Mouse (Mus musculus): ENCODE measurements around the gene Parp11. TPM values are rescaled to one million over a fixed set of nuclear protein-coding genes. Genes with fewer than 3 reads are reported as not detected.

Gene Parp11
- polyA plus RNA-seq, 1 experiment = 40.6 TPM

- no peaks in the 10 kb centered on the region for H3K27me3 ChIP-seq (ENCODE audit: control insufficient read depth, insufficient read depth, low read length)
- no peak overlapping the region for H3K27ac ChIP-seq (ENCODE audit: control insufficient read depth, insufficient read depth, low read depth, low read length)
- TF ChIP-seq CTCF (IDR thresholded peaks at IDR 0.05; ENCODE audit: control insufficient read depth, insufficient read depth, insufficient replicate concordance, low read depth, low read length) (no peak), POLR2A (IDR thresholded peaks at IDR 0.05; ENCODE audit: control insufficient read depth, low read depth, low read length) (no peak)
- H3K4me3 ChIP-seq (ENCODE audit: control insufficient read depth, low read depth, low read length) = no peak overlapping the region
- peaks cover 4% of the 10 kb centered on the region for H3K4me1 ChIP-seq (ENCODE audit: control insufficient read depth, insufficient read depth, low read length)
- H3K36me3 ChIP-seq (ENCODE audit: control insufficient read depth, insufficient read depth, low read length) = no peaks in the 10 kb centered on the region
These were observed 7.6 kb upstream of the Parp11 start for GRCm38 (mm10) chr6:127439063-127439462.

GRCm38 (mm10) chr6:127439540-127440195 is 7.0 kb upstream of the Parp11 start:
- peaks cover 4% of the 10 kb centered on the region for H3K4me1 ChIP-seq (ENCODE audit: control insufficient read depth, insufficient read depth, low read length)
- H3K27ac ChIP-seq (ENCODE audit: control insufficient read depth, insufficient read depth, low read depth, low read length) = no peak overlapping the region
- H3K27me3 ChIP-seq (ENCODE audit: control insufficient read depth, insufficient read depth, low read length) = no peaks in the 10 kb centered on the region
- H3K4me3 ChIP-seq (ENCODE audit: control insufficient read depth, low read depth, low read length) = no peak overlapping the region
- no peaks in the 10 kb centered on the region for H3K36me3 ChIP-seq (ENCODE audit: control insufficient read depth, insufficient read depth, low read length)
- TF ChIP-seq CTCF (IDR thresholded peaks at IDR 0.05; ENCODE audit: control insufficient read depth, insufficient read depth, insufficient replicate concordance, low read depth, low read length) = no peak
- no peak for TF ChIP-seq POLR2A (IDR thresholded peaks at IDR 0.05; ENCODE audit: control insufficient read depth, low read depth, low read length)

GRCm38 (mm10) chr6:127440416-127441104 is 6.1 kb upstream of the Parp11 start:
- Histone ChIP-seq H3K27me3 (ENCODE audit: control insufficient read depth, insufficient read depth, low read length) (no peaks in the 10 kb centered on the region), H3K4me1 (ENCODE audit: control insufficient read depth, insufficient read depth, low read length) (peaks cover 4% of the 10 kb centered on the region), H3K4me3 (ENCODE audit: control insufficient read depth, low read depth, low read length) (peak overlapping the region; percentile 52), H3K36me3 (ENCODE audit: control insufficient read depth, insufficient read depth, low read length) (no peaks in the 10 kb centered on the region), H3K27ac (ENCODE audit: control insufficient read depth, insufficient read depth, low read depth, low read length) (no peak overlapping the region)
- no peak for TF ChIP-seq POLR2A (IDR thresholded peaks at IDR 0.05; ENCODE audit: control insufficient read depth, low read depth, low read length)
- TF ChIP-seq CTCF (IDR thresholded peaks at IDR 0.05; ENCODE audit: control insufficient read depth, insufficient read depth, insufficient replicate concordance, low read depth, low read length) = no peak

GRCm38 (mm10) chr6:127442584-127442983 is 4.1 kb upstream of the Parp11 start:
- H3K4me1 ChIP-seq (ENCODE audit: control insufficient read depth, insufficient read depth, low read length) = peaks cover 4% of the 10 kb centered on the region
- TF ChIP-seq CTCF (IDR thresholded peaks at IDR 0.05; ENCODE audit: control insufficient read depth, insufficient read depth, insufficient replicate concordance, low read depth, low read length) (no peak), POLR2A (IDR thresholded peaks at IDR 0.05; ENCODE audit: control insufficient read depth, low read depth, low read length) (no peak)
- H3K27me3 ChIP-seq (ENCODE audit: control insufficient read depth, insufficient read depth, low read length) = no peaks in the 10 kb centered on the region
- no peaks in the 10 kb centered on the region for H3K36me3 ChIP-seq (ENCODE audit: control insufficient read depth, insufficient read depth, low read length)
- no peak overlapping the region for H3K27ac ChIP-seq (ENCODE audit: control insufficient read depth, insufficient read depth, low read depth, low read length)
- no peak overlapping the region for H3K4me3 ChIP-seq (ENCODE audit: control insufficient read depth, low read depth, low read length)

GRCm38 (mm10) chr6:127443910-127444309 is 2.7 kb upstream of the Parp11 start:
- Histone ChIP-seq H3K27me3 (ENCODE audit: control insufficient read depth, insufficient read depth, low read length) (no peaks in the 10 kb centered on the region), H3K4me3 (ENCODE audit: control insufficient read depth, low read depth, low read length) (no peak overlapping the region), H3K27ac (ENCODE audit: control insufficient read depth, insufficient read depth, low read depth, low read length) (no peak overlapping the region), H3K4me1 (ENCODE audit: control insufficient read depth, insufficient read depth, low read length) (peaks cover 6% of the 10 kb centered on the region), H3K36me3 (ENCODE audit: control insufficient read depth, insufficient read depth, low read length) (no peaks in the 10 kb centered on the region)
- TF ChIP-seq POLR2A (IDR thresholded peaks at IDR 0.05; ENCODE audit: control insufficient read depth, low read depth, low read length) (no peak), CTCF (IDR thresholded peaks at IDR 0.05; ENCODE audit: control insufficient read depth, insufficient read depth, insufficient replicate concordance, low read depth, low read length) (no peak)

GRCm38 (mm10) chr6:127444466-127444865 is 2.2 kb upstream of the Parp11 start:
- TF ChIP-seq CTCF (IDR thresholded peaks at IDR 0.05; ENCODE audit: control insufficient read depth, insufficient read depth, insufficient replicate concordance, low read depth, low read length) (no peak), POLR2A (IDR thresholded peaks at IDR 0.05; ENCODE audit: control insufficient read depth, low read depth, low read length) (no peak)
- no peaks in the 10 kb centered on the region for H3K27me3 ChIP-seq (ENCODE audit: control insufficient read depth, insufficient read depth, low read length)
- no peak overlapping the region for H3K4me3 ChIP-seq (ENCODE audit: control insufficient read depth, low read depth, low read length)
- H3K36me3 ChIP-seq (ENCODE audit: control insufficient read depth, insufficient read depth, low read length) = no peaks in the 10 kb centered on the region
- peaks cover 6% of the 10 kb centered on the region for H3K4me1 ChIP-seq (ENCODE audit: control insufficient read depth, insufficient read depth, low read length)
- H3K27ac ChIP-seq (ENCODE audit: control insufficient read depth, insufficient read depth, low read depth, low read length) = no peak overlapping the region

GRCm38 (mm10) chr6:127447686-127448460 is 1.2 kb downstream of the Parp11 start:
- no peak overlapping the region for H3K27ac ChIP-seq (ENCODE audit: control insufficient read depth, insufficient read depth, low read depth, low read length)
- H3K27me3 ChIP-seq (ENCODE audit: control insufficient read depth, insufficient read depth, low read length) = no peaks in the 10 kb centered on the region
- H3K36me3 ChIP-seq (ENCODE audit: control insufficient read depth, insufficient read depth, low read length) = no peaks in the 10 kb centered on the region
- TF ChIP-seq POLR2A (IDR thresholded peaks at IDR 0.05; ENCODE audit: control insufficient read depth, low read depth, low read length) = peak; percentile 12; the same call in 1 of the 2 replicates
- TF ChIP-seq CTCF (IDR thresholded peaks at IDR 0.05; ENCODE audit: control insufficient read depth, insufficient read depth, insufficient replicate concordance, low read depth, low read length) = no peak
- peaks cover 2% of the 10 kb centered on the region for H3K4me1 ChIP-seq (ENCODE audit: control insufficient read depth, insufficient read depth, low read length)
- H3K4me3 ChIP-seq (ENCODE audit: control insufficient read depth, low read depth, low read length) = peak overlapping the region; percentile 14
